Mouse (Mus musculus) kidney, postnatal 36 days (tissue): ENCODE results near the gene Dlx5.

Experiments
- DNase-seq, 2 experiments: peaks; one replicate each; pipeline ENCODE4 v3.0.0; 2021 to 2022; ENCODE audit warnings: mixed read lengths in 2 of 2

The Dlx5 gene

DNA sequence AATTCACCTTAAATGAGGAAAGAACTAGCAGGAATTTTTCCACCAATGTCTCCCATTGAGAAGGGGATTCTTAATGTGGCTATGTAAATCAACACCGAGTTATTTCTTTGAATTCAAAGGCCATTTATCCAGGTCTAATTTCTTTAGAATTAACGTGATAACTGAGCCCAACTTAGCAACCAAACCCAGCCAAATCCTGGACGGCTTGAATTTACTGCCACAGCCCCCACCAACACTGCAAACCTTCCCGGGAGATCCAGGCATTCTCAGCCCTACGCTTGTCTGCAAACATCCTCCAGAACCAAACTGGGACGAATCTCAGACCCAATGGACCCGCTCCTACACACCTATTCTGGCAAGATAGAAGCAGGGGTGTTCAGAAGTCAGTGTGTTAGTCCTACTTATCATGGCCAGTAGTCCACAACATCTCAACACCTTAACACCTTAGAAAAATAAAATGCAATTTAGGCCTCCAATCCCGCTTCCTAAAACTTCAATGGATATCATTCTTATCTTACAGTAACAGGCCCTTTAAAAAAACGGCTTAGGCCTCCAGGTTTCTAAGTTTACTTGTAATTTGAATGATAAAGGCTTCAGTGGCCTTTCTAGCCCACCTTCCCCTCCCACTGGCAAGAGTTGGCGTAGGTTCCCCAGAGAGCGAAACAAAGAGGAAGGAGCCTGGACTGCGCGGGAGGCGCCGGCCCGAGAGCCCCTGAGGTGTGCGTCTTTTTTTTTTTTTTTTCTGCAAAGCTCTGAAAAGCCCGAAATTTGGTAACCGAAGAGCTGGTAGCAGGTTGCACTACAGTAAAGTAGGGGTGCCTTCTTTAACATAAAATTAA, 22.6 kb downstream of the Dlx5 start:
- no peak for DNase-seq

DNA sequence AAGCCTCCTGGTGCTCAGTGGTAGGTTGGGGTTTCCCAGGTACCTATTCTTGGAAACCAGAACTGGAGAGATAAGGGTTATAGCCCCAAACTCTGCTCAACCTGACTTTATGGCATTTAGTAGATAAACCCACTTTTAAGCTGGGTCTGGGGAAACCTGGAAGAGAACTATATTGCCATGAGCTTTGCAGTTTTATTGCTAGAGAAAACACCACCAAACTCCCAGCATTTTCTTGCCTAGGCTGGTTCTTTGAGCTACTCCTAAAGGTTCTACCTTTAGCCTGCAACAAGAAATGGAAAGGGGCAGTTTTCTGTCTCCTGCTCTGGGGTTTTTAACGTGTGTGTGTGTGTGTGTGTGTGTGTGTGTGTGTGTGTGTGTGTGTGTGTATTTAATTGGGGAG, 23.3 kb downstream of the Dlx5 start:
- DNase-seq, result no peak

DNA sequence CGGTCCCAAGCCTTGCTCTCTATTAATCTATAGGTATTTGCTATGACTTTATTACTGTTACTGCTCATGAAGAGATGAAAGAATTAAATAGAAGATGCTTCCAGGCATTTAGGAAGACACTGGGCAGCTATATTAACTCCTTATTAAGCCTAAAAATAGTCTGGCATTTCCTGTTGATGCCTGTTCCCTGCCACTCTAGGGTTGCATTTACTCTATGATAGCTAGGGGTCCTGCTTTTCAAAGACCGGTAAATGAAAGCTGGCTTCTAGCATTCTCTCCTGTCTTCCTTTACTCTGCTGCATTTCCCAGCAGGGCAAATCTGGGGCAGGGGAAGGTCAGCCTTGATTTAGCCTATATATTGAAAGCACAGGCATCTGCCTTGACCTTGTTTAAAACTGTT, 24.1 kb downstream of the Dlx5 start:
- DNase-seq, result no peak

DNA sequence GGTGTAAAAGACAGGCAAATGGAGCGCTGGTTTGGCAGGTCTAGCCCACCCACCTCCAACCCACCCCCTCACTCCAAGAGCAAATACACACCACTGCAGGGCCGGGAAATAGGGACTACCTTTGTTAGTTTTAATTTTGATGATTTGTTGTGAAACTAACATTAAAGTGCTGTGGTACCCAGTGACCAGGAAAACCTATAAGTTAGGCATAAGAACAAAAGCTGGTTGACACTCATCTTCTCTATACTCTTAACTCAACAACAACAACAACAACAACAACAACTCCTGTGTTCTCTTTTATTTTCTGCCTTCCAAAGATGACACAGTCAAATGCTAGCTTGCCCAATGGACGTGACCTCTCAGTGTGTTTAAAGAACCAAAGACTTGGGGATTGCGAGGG, 25.0 kb downstream of the Dlx5 start:
- no peak for DNase-seq

DNA sequence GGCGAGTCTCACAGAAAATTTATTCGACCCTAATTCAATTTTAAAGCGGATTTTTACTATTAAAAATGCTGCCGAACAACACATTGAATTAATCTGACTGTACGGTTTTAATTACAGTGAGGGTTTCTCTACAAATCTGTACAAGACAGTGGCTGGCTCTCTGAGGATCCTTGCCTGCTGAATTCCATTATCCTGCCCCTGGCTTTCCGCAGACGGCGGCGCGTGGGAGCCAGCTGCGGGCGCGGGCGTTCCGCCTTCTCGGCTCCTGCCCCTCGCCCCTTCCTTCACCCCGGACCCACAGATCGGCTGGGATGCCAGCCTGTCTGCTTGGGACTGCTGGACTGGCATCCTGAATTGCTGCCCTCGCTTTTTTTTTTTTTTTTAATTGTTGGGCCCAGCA, 25.6 kb downstream of the Dlx5 start:
- DNase-seq, result no peak

DNA sequence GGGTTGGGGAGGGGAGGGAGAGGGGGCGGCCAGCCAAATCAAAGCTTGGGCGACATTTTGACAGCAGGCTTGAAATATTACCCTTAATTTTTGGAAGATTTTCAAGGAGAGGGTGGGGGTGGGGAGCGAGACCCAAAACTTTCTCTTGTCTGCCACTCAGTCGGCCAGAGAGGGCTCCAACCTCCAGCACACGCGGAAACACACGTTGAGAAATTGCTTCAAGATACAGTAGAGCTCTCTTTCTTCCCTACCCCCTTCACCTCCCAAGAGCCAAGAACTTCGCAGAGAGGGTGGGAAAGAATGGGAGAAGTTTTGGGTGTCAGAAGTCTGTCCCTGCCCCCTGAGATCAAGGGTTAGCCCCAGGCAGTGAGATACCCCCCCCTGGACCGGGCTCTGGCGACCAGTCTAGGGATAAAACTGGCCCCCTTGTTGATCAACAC, 26.1 kb downstream of the Dlx5 start:
- DNase-seq, result no peak

DNA sequence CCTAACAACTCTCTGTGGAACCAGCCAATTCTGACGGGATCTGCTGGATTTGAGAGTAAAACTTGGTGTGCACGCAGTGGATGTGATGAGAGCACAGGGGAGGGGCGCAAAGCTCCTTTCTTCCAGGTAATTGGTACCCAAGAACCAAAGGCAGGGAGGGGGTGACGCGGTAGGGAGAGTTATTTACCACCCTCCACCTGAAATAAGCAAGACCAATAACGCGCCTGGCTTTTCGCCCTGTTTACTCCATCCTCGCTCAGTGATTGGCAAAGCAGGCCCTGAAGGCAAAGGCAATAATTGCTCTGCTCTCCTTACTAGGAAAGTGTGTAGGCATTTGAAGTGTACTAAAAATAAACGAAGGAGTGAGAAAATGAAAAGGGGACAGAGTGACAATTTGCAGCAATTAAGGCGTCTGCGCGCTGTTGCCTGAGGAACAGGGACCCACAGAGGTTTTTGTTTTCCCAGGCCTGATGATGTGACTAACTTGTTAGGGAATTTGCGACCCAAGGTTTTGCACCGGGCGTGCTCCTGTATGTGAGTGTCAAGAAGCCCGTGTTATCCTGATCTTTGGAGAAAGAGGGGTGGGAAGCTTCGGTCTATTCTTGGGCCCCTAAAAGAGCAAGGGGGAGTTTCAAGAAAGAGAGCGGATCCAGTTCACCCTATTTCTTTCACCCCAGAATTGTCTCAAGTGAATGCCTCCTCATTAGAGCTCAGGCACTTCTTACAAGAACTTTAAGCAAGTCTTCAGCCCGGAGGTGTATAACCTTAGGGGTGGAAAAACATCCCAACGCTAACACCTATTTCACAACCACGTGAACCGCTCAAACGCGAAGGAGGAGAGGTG, 26.8 kb downstream of the Dlx5 start:
- no peak for DNase-seq

DNA sequence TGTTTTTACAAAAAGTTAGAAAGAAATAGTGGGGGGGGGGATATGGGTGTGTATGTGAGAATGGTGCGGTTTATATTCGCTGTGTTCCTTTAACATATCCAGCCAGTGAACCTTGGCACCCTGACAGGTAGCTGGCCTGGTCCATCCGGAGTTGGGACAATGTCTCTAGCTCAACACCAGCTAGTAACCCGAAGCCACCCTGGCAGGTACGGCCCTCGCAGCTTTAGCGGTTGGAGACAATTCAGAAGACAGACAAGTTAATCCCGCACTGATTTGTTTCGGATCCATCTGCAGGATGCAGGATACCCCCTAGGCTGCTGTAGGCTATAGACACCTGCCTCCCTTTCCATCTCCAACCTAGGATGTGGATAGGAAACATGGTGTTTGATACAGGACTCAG, 27.7 kb downstream of the Dlx5 start:
- DNase-seq, result no peak

DNA sequence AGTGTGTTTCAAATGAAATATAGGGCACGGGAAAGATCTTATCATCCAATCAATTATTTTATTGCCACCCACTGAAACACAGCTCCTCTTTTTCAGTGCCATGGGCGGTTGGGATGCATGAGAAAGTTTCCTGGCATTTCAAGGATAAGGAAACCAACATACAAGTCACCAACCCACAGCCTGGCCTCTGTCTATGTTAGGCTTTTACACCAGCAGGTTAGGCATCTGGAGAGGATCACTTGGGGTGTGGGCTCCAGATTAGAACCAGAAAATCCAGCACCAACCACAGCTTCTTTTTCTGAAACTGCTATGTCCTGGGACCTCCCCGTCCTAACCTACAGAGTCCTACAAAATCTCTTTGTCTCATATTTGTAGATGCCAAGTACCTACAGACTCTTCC, 28.9 kb downstream of the Dlx5 start:
- DNase-seq, result no peak

DNA sequence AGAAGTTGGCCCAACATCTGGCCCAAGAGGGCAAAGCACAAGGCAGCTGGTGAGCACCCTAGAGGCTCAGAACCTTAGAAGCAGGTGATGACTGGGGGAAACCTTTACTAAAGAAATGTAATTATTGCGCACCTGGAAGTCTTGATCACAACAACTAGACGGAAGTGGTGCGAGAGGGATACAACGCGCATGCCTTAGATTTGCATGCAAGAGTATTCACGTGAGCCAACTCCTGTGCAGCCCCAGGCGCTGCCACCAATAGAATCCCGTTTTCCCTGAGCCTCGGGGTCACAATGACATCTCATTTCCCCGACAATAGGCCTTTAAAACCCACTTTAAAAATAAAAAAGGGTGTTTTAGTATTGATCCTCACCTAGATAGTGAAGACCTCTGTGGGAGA, 30.7 kb downstream of the Dlx5 start:
- no peak for DNase-seq

DNA sequence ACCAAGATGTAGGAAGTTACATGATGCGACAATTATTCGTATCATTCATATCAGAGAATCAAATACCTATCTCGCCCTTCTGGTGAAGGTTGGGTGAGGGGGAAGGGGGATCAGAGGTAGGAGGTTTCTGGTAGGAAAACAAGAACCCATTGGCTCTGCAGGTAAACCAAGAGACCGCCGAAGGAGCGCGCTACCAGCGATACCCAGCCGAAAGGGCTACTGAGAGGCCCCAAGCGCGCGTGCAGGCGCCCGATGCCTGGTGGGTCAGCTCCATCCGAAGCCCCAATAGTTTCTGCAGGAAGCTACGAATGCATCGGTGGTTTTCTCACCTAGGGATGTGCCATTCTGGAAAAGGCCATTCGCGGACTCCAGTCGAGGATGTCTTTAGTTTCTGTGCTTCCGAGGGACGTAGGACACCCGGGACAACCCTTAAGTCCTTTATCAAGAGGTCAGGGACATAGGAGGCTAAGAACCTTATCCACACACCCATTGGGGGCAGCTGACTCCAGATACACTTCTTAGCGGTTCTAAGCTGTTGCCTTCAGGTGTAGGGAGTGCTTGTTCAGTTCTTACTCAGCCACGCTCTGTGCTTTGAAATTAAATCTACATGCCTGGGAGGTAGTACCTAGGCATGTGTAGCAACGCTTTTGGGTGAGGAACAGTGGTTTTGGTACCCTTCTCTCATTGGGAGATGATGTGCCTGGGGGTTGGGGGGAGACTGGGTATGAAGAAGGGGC, 31.4 kb downstream of the Dlx5 start:
- DNase-seq, result no peak

DNA sequence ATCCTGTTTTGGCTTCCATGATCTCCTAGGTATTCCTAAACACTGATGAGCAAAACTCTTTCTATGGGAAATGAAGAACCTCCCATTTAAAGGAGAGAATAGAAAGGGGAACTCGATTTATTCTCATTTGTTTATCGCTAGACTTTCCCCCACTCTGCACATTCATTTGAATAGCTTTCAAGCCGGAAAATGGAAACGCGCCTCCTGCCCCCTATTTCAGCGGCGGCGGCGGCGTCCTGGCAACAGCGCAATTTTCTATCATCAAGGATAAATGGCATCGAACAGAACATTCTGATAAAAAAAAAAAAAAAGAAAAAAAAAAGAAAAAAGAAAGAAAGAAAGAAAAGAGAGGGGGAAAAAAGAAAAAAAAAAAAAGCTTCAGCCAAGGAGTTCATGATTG, 32.1 kb downstream of the Dlx5 start:
- no peak for DNase-seq

DNA sequence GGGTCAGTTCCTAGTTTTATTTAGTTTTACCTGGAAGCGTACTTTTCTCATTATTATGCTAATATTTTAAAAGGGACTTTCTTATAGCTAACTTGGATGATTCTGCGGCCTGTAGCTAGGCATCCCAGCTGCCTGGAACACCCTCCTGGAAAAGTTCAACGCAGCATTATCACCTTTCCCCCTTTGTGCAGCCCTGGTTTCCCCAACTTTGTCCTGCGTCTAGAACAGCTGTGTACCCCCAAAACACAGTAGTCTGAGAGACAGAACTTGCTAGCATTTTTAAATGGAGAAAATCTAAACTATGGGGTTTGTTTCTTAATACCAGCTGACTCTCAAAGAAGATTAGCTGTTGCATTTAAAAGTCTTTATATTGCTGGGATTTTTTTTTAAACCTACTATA, 33.3 kb downstream of the Dlx5 start:
- no peak for DNase-seq

DNA sequence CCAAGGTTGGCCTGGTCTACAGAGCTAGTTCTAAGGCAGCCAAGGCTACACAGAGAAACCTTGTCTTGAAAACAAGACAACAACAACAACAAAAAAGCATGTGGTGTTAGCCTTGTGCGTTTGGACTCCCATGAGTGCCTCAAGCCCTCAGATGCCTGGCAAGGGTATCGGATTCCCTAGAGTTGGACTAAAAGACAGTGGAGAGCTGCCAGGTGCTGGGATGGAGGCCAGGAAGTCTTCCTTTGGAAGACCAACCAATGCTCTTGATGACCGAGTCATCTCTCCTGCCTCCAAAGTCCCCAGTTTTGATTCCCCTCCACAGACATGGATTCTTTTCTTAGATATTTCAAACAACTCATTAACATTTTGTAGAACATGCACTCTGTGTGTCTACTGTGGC, 48.6 kb downstream of the Dlx5 start:
- peak in 1 of 2 experiments; percentile 23 for DNase-seq

DNA sequence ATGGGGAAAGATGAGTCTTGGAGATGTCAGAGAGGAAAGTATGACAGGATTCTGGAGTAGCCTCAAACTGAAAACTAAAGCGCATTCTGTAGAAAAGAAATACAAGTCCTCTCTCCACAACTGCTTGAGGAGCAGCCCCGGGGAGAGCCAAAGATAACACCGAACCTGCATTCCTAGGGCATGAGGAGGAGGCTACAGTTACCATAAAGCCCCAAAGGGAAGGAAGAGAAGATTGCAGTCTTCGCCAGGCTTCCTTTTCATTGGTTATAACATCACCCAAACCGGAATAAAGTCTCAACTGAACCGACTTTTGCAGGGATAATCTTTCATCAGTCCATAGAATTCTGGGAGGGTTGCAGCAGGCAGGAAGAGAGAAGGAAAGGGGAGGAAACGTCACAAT, 51.4 kb downstream of the Dlx5 start:
- DNase-seq, result no peak
